Mouse (Mus musculus) heart, adult 11 months (tissue): ENCODE data around the gene Cab39.

ENCODE experiments used
- DNase-seq: peaks from one replicate; pipeline ENCODE4 v3.0.0; 2022

Cab39 gene

GRCm38 (mm10) chr1:85791476-85791875 is 1.8 kb upstream of the Cab39 start:
- DNase-seq: peak; percentile 64

- DNase-seq: peak; percentile 91
Observed at GRCm38 (mm10) chr1:85794106-85794771, 998 bp downstream of the Cab39 start.

GRCm38 (mm10) chr1:85795196-85795595 is 2.0 kb downstream of the Cab39 start:
- DNase-seq: peak; percentile 43

GRCm38 (mm10) chr1:85799776-85800175 is 6.5 kb downstream of the Cab39 start:
- DNase-seq: no peak

- no peak for DNase-seq
Observed at GRCm38 (mm10) chr1:85802517-85802916, 9.3 kb downstream of the Cab39 start.

GRCm38 (mm10) chr1:85804551-85804950 is 11.3 kb downstream of the Cab39 start:
- DNase-seq: peak; percentile 74

GRCm38 (mm10) chr1:85809256-85809655 is 16.0 kb downstream of the Cab39 start:
- DNase-seq: no peak

GRCm38 (mm10) chr1:85810343-85810742 is 17.1 kb downstream of the Cab39 start:
- no peak for DNase-seq

- no peak for DNase-seq
Observed at GRCm38 (mm10) chr1:85810787-85811186, 17.5 kb downstream of the Cab39 start.

GRCm38 (mm10) chr1:85814213-85814612 is 21.0 kb downstream of the Cab39 start:
- DNase-seq: peak; percentile 36

- DNase-seq: peak; percentile 66
Observed at GRCm38 (mm10) chr1:85818121-85818520, 24.9 kb downstream of the Cab39 start.

GRCm38 (mm10) chr1:85819695-85820094 is 26.5 kb downstream of the Cab39 start:
- no peak for DNase-seq

GRCm38 (mm10) chr1:85822239-85822638 is 29.0 kb downstream of the Cab39 start:
- DNase-seq: peak; percentile 71

- peak; percentile 25 for DNase-seq
Observed at GRCm38 (mm10) chr1:85824905-85825304, 31.7 kb downstream of the Cab39 start.

- DNase-seq: peak; percentile 92
Observed at GRCm38 (mm10) chr1:85827166-85827565, 33.9 kb downstream of the Cab39 start.

- peak; percentile 86 for DNase-seq
Observed at GRCm38 (mm10) chr1:85829016-85829415, 35.8 kb downstream of the Cab39 start.

GRCm38 (mm10) chr1:85838056-85838455 is 44.8 kb downstream of the Cab39 start:
- DNase-seq: peak; percentile 91

GRCm38 (mm10) chr1:85839356-85839755 is 46.1 kb downstream of the Cab39 start:
- no peak for DNase-seq

- no peak for DNase-seq
Observed at GRCm38 (mm10) chr1:85839790-85840189, 46.5 kb downstream of the Cab39 start.

- DNase-seq: peak; percentile 76
Observed at GRCm38 (mm10) chr1:85840421-85840820, 47.2 kb downstream of the Cab39 start.

- DNase-seq: no peak
Observed at GRCm38 (mm10) chr1:85842251-85842650, 49.0 kb downstream of the Cab39 start.

- peak; percentile 80 for DNase-seq
Observed at GRCm38 (mm10) chr1:85843291-85843863, 50.1 kb downstream of the Cab39 start.

- DNase-seq: peak; percentile 73
Observed at GRCm38 (mm10) chr1:85844981-85845380, 51.7 kb downstream of the Cab39 start.

- DNase-seq: peak; percentile 55
Observed at GRCm38 (mm10) chr1:85845476-85845875, 52.2 kb downstream of the Cab39 start.

- peak; percentile 76 for DNase-seq
Observed at GRCm38 (mm10) chr1:85849016-85849415, 55.8 kb downstream of the Cab39 start.
